Mouse (Mus musculus): ENCODE data around the gene Wiz. TPM values are rescaled to one million over a fixed set of nuclear protein-coding genes. Genes with fewer than 3 reads are reported as not detected.

Wiz gene
- total RNA-seq (2021): 10 to 100 TPM; 15.0 to 19.0 TPM
- long read RNA-seq, experiment 1, partial matches to known transcripts: 2 of 11 reads
- long read RNA-seq, experiment 1, other reads (novel, unspliced or antisense): 8 of 11 reads
- long read RNA-seq, experiment 2, partial matches to known transcripts: 1 of 4 reads
- long read RNA-seq, experiment 2, other reads (novel, unspliced or antisense): 3 of 4 reads

- peak; percentile 95 to 97 for DNase-seq
These were observed at the start of gene Wiz for GRCm38 (mm10) chr17:32389101-32389659. TSS of gene Wiz (minus strand) at chr17:32389439.

- DNase-seq: no peak
These were observed 47.9 kb upstream of the Wiz start for GRCm38 (mm10) chr17:32437106-32437505.

GRCm38 (mm10) chr17:32435151-32435550, 45.9 kb upstream of the Wiz start:
- DNase-seq: peak; percentile 15 to 27

GRCm38 (mm10) chr17:32434324-32434723, 45.1 kb upstream of the Wiz start:
- DNase-seq: peak; percentile 54 to 68

GRCm38 (mm10) chr17:32431972-32432371, 42.7 kb upstream of the Wiz start:
- no peak for DNase-seq

GRCm38 (mm10) chr17:32426610-32427009, 37.4 kb upstream of the Wiz start:
- DNase-seq: no peak

- peak in 1 of 2 experiments; percentile 18 for DNase-seq
These were observed 34.8 kb upstream of the Wiz start, which contains the start of gene Pglyrp2 for GRCm38 (mm10) chr17:32424034-32424433. TSS of gene Pglyrp2 (minus strand) at chr17:32424167.

GRCm38 (mm10) chr17:32420781-32421180, 31.5 kb upstream of the Wiz start:
- no peak for DNase-seq

- DNase-seq: no peak
These were observed 30.8 kb upstream of the Wiz start for GRCm38 (mm10) chr17:32419989-32420388.

GRCm38 (mm10) chr17:32416771-32417170, 27.5 kb upstream of the Wiz start:
- DNase-seq: no peak

- DNase-seq: no peak
These were observed 26.3 kb upstream of the Wiz start for GRCm38 (mm10) chr17:32415417-32416020.

GRCm38 (mm10) chr17:32411898-32412297, 22.7 kb upstream of the Wiz start:
- no peak for DNase-seq

GRCm38 (mm10) chr17:32403417-32403816, 14.2 kb upstream of the Wiz start, which contains the start of gene Rasal3:
TSS of gene Rasal3 (minus strand) at chr17:32403583.
- DNase-seq: no peak

GRCm38 (mm10) chr17:32402779-32403157, 13.5 kb upstream of the Wiz start:
- DNase-seq: peak in 1 of 2 experiments; percentile 36

- DNase-seq: no peak
These were observed 13.0 kb upstream of the Wiz start for GRCm38 (mm10) chr17:32402011-32402778.

GRCm38 (mm10) chr17:32396266-32396665, 7.0 kb upstream of the Wiz start:
- DNase-seq: peak in 1 of 2 experiments; percentile 28

GRCm38 (mm10) chr17:32393944-32394343, 4.7 kb upstream of the Wiz start:
- DNase-seq: no peak

- DNase-seq: peak in 1 of 2 experiments; percentile 38
These were observed 704 bp downstream of the Wiz start for GRCm38 (mm10) chr17:32388370-32389100.

GRCm38 (mm10) chr17:32387986-32388369, 1.3 kb downstream of the Wiz start:
- no peak for DNase-seq

GRCm38 (mm10) chr17:32386659-32387432, 2.4 kb downstream of the Wiz start:
- DNase-seq: peak; percentile 53 to 65

GRCm38 (mm10) chr17:32383661-32384060, 5.6 kb downstream of the Wiz start:
- peak; percentile 58 for DNase-seq
